Mouse (Mus musculus) stomach, postnatal 0 days (tissue): ENCODE results near the gene Gm20721.

Experiments used
- CTCF ChIP-seq: IDR thresholded peaks from 2 replicates; pipeline ENCODE4 v1.5.1; 2016; ENCODE audit warnings: antibody characterized with exemption, low read depth, mild to moderate bottlenecking, moderate library complexity
- EP300 ChIP-seq: optimal IDR thresholded peaks from 2 replicates; pipeline ENCODE3; 2016; ENCODE audit warnings: antibody characterized with exemption

GRCm38 (mm10) chr2:174288673-174289430, 57.7 kb downstream of the Gm20721 start:
- TF ChIP-seq CTCF (no peak), EP300 (no peak)
